Mouse (Mus musculus) B cell, adult 2 months (primary cell): ENCODE measurements around the gene Tbc1d22a.
"Not testable (repeated sequence)": the region's sequence is repeated elsewhere in the genome, so short reads cannot be mapped to it uniquely, and the experiment has no call there.

Experiments
- DNase-seq, 2 experiments: peaks; one replicate each; pipeline ENCODE4 v3.0.0; 2022

Gene Tbc1d22a

DNA sequence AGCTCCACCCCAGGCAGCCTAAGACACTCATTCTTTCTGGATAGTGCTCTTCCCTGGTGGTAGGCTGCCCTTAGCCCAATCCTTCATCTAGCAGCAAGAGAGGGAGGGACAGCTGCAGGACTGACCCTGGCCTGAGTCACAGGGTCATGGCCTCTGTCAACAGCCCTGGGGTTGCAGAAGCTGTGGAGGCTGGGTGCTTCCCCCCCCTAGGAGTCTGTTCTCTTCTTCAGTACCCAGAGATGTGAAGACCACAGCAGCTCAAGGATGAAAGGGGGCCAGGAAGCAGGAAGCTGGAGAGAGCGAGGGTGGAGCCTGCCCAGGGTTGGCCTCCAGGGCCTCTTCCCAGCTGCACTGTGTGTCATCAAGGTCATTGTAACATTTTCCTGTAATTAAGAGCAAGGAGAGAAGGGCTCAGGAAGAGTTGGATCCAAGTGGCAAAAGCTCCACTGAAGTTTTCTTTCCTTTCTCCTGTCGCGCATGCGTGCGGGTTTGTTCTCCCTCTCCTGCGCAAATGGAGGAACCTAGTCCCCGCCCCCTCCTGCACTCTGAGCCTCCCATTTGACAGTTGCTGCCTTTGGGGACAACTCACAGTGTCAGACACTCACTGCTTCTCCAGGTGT, 10.2 kb upstream of the Tbc1d22a start:
- DNase-seq: peak in 1 of 2 experiments; percentile 37

DNA sequence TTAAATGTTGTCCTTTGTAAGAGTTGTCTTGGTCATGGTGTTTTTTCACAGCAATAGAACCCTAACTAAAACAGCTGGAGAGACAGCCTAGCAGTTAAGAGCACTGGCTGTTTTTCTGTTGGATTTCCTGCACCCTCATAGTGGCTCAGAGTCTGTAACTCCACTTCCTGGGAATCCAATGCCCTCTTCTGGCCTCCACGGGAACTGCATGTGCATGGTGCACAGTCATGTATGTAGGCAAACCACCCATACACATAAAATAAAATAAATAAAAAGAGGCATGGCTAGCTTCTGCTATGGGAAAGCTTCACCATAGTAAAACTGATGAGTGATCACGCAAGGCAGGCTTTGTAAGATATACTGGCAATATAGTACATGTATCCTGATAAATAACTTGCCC, 9.0 kb upstream of the Tbc1d22a start:
- peak; percentile 91 to 92 for DNase-seq

GRCm38 (mm10) chr15:86206385-86206784, 7.9 kb upstream of the Tbc1d22a start:
- DNase-seq: no peak

DNA sequence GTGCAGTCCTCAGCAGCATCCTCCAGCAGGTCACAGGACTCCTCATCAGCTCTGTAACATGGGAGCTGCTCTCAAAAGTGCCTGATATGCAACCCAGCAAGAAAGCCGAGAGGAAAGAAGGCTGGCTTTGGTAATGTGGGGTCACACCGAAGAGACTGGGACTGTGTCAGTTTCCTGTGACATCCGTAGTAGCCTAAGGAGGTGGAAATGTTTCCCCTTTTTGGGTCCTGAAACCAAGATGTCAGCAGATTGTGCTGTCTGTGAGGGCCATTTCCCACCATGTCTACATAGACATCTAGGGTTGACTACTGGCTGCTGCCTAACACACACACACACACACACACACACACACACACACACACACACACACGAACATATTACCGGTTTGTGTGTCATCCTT, 2.1 kb upstream of the Tbc1d22a start:
- not testable (repeated sequence) for DNase-seq

GRCm38 (mm10) chr15:86214549-86215201, 416 bp downstream of the Tbc1d22a start:
- DNase-seq: peak in 1 of 2 experiments; percentile 29

DNA sequence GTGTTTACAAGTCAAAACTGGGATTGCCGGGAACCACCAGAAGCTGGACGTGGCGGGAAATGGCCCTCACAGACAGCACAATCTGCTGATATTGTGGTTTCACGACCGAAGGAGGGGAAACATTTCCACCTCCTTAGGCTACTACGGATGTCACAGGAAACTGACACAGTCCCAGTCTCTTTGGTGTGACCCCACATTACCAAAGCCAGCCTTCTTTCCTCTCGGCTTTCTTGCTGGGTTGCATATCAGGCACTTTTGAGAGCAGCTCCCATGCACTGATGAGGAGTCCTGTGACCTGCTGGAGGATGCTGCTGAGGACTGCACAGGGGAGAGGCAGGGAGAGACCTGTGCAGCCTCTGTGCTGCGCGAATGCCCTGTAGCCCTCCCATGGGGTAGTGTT, 2.4 kb downstream of the Tbc1d22a start:
- not testable (repeated sequence) for DNase-seq

GRCm38 (mm10) chr15:86219534-86220228, 5.4 kb downstream of the Tbc1d22a start:
- DNase-seq: no peak

DNA sequence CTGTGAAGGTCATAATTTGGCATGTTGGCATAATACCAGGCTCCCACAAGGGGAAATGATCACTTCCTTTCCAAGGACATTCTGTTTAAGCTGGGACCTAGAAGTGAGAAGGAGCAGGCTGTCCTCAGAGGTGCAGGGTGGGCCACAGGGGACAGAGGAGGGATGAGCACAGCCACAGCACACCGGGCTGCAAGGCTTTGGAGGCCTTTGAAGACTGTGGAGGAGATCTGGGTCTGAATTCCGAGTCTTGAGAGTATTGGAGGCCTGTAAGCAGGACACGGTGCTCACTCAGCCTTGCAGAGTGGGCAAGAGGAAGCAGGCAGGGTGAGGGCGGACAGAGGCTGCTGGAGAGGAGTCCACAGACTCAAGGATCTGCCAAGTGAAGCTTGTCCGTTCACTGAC, 6.0 kb downstream of the Tbc1d22a start:
- no peak for DNase-seq

- DNase-seq: no peak
Measured at GRCm38 (mm10) chr15:86220715-86221114, 6.5 kb downstream of the Tbc1d22a start.

DNA sequence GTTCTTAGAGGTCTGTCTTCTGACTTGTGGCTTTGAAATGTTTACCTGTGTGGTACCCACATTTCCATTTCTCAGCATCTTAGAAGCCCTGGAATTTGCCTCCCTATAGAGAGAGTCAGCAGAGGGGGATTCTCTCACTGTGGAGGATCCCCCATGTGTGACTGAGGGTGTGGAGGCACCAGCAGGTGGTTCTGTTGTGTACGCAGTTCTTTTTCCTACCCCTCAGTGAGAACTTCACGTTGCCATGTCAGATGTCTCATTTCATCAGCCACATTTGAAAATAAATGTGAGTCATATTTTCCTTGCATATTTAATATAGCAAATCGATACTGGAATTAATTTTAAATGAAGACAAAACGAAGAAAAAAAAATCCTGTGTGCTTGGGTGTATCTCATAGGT, 7.1 kb downstream of the Tbc1d22a start:
- no peak for DNase-seq

GRCm38 (mm10) chr15:86221901-86222300, 7.6 kb downstream of the Tbc1d22a start:
- not testable (repeated sequence) for DNase-seq

- no peak for DNase-seq
Measured at GRCm38 (mm10) chr15:86224972-86225551, 10.8 kb downstream of the Tbc1d22a start.

DNA sequence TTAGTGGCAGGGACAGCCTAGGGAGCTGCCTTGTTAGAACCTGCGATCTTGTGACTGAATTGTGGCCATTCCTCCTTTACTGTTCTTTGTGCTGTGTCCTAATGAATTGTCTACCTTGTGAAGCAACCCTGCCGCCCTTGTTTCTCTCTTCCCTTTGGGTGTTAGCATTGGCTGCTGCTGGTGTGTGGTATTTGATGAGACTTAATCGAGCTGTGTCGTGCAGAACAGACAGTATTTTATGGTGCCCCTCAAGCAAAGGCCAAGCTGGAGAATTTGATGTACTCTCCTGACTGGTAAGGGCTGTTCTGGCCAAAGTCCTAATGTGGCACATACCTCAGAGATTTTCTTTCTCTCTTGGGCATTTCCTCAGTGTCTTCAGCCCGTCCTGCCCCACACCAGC, 12.0 kb downstream of the Tbc1d22a start:
- DNase-seq: no peak

- DNase-seq: no peak
Measured at GRCm38 (mm10) chr15:86226968-86227367, 12.7 kb downstream of the Tbc1d22a start.

- DNase-seq: peak; percentile 66 to 71
Measured at GRCm38 (mm10) chr15:86228186-86228585, 13.9 kb downstream of the Tbc1d22a start.

- DNase-seq: no peak
Measured at GRCm38 (mm10) chr15:86229088-86229487, 14.8 kb downstream of the Tbc1d22a start.

GRCm38 (mm10) chr15:86229623-86230022, 15.4 kb downstream of the Tbc1d22a start:
- no peak for DNase-seq

DNA sequence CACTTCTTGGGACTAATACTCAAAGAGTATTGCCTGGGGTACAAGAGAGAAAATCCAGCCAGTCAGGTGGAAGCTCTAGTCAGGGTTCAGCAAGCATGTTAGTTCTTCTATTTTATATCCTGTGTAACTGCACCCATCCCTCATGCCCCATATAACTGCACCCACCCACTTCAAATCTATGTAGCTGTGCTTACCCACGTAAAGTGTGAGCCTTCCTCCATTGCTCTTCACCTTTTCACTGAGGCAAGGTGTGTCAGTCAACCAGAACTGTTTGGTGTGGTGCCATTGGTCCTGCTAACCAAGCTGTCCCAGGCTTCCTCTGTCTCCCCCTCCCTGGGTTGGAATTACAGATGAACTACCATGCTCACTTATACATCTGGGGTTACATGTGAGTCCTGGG, 16.9 kb downstream of the Tbc1d22a start:
- DNase-seq: no peak

DNA sequence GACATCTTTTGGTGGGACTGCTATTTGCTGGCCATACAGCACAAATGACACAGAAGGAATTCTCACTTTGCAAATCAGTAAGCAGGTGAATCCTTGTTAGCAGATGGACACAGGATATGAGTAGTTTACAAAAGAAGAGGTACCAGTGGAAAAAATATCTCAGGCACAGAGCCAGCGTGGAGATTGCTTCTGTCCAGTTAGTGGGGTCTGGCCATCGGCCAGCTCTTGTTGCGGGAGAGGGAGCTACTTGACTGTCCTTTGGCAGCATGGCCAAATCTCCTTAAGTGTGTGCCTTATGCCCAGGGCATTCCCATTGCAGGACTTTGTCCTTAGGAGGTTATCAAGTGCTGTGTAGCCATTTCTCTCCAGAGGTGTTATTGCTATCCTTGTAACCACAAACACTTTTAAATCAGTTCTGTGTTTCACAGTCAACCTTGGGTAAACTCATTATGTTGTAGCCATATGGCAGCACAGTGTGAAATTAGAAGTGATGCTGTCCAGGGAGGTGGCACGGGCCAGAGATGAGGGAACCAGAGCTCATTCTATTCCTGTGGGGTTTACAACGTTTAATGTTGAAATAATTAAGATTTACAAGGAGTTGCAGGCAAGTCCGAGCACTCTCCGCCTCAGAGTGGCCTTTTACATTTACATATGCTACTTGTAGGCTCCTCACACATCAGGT, 17.7 kb downstream of the Tbc1d22a start:
- no peak for DNase-seq

GRCm38 (mm10) chr15:86234001-86234400, 19.7 kb downstream of the Tbc1d22a start:
- no peak for DNase-seq

DNA sequence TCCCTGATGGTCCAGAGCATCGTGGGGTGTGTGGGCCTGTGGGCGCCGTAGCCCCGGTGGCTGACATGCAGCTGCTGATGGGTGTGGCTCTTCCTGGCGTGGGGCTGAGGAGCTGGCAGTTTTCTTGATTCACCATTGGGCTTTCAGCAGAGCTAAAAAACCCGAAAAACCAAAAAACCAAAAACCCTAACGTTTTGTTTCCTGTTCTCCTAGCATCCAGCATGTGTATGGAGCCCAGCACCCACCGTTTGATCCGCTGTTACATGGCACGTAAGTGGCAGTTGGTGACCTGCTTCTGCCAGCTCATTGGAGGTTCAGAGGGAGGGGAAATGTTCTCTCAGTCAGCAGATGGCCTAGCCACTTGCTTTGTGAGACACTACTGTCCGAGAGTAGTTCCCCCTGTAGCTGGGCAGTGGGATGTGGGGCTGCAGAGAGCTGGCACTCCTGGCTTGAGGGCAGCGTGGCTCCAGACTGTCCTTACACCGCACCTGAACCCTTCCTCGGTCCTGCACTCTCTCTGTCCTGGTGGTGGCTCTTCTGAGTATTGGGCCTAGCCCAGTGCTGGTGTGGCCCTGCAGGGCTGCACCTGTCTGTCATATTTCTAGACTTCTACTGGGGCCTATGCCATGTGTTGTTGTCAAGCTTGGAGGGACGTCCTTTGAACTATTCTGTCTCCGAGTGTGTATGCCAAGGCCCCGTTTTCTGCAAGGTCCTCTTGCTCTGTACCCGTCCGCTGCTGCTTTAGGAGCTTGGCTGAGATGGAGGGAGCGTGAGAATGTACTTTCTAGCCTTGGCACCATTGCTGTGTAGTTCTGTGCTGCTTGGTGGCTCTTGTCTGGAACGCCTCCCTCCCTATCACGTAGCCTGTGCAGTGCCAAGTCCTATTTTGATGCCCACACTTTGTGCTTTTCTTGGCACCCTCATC, 20.5 kb downstream of the Tbc1d22a start:
- no peak for DNase-seq

GRCm38 (mm10) chr15:86236252-86236651, 22.0 kb downstream of the Tbc1d22a start:
- DNase-seq: peak; percentile 76
